Mouse (Mus musculus) thymus, postnatal 10 days (tissue): Measurements from ENCODE around the gene Gm3512.
"Not testable (repeated sequence)": the region's sequence is repeated elsewhere in the genome, so short reads cannot be mapped to it uniquely, and the experiment has no call there.

Source experiments
- DNase-seq, 2 experiments: peaks; one replicate each; pipeline ENCODE4 v3.0.0; 2021; ENCODE audit warnings: low spot score in 2 of 2

Gene Gm3512

DNA sequence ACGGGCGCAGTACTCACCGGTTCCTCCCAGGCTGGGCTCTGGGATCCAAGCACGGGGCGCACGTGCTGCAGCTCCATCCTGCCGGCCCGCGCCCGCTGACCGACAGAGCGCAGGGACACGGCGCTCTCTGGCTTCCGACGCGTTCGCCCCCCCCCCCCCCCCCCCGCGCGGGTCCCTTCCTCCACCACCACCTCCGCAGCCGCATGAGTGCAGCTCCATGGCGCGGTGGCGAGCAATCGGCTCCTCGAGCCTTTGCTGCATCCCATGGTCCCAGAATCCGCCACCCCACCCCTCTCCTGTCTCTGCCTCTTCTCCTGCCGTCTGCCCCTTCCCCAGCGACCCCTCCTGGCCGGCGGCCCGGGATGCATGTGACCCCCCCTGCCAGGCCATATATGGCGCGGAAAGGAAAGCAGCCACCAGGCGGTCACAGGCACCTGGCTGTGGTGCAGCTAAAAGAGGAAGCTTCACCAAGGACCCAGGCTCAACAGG, at the start of gene Gm3512:
Gm3512 (minus strand) TSS at position 51 of the 489 bp plus-strand sequence.
- peak in 1 of 2 experiments; percentile 3 for DNase-seq

DNA sequence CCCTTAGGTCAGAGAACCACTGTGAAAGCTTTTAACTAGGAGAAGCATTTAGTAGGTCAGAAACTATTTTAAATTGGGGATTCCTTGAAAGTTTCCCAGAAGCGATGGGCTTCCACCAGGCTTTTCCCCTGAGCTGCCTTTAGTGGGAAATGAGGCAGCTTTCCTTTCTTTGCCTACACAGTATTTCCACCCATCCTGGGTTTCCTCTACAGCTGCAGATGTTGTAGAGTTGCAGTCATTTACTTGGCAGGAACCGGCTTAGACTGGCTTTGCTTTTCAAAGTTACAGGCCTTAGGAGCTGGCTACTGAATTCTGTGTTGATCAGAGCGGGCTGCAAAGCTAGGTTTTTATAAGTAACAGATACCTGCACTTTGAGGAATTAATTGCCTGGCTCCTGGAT, 25.7 kb upstream of the Gm3512 start:
- DNase-seq, result peak in 1 of 2 experiments; percentile 2

DNA sequence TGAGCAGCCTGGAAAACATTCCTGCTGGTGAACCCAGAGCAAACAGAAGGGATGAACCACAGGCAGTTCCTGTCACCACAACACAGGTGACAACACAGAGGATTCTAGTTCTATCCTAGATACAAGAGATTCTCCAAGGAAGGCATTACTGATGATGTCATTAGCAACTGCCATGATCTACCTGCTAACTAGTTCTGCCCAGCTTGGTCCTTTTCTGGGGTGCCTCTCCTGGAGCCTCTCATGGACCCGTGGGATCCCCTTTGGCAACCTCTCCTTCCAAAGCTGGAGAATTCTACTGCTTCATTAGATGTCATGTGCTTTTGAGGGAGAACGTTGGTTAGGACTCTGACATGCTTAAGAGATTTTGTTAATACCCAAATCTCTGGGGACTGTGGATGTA, 20.1 kb upstream of the Gm3512 start, which contains the start of gene Gm16434:
Gm16434 (minus strand) TSS at position 101 of the 400 bp plus-strand sequence.
- not testable (repeated sequence) for DNase-seq

DNA sequence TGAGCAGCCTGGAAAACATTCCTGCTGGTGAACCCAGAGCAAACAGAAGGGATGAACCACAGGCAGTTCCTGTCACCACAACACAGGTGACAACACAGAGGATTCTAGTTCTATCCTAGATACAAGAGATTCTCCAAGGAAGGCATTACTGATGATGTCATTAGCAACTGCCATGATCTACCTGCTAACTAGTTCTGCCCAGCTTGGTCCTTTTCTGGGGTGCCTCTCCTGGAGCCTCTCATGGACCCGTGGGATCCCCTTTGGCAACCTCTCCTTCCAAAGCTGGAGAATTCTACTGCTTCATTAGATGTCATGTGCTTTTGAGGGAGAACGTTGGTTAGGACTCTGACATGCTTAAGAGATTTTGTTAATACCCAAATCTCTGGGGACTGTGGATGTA, 49.0 kb downstream of the Gm3512 start, which contains the start of gene Gm6676:
Gm6676 (minus strand) TSS at position 101 of the 400 bp plus-strand sequence.
- not testable (repeated sequence) for DNase-seq

DNA sequence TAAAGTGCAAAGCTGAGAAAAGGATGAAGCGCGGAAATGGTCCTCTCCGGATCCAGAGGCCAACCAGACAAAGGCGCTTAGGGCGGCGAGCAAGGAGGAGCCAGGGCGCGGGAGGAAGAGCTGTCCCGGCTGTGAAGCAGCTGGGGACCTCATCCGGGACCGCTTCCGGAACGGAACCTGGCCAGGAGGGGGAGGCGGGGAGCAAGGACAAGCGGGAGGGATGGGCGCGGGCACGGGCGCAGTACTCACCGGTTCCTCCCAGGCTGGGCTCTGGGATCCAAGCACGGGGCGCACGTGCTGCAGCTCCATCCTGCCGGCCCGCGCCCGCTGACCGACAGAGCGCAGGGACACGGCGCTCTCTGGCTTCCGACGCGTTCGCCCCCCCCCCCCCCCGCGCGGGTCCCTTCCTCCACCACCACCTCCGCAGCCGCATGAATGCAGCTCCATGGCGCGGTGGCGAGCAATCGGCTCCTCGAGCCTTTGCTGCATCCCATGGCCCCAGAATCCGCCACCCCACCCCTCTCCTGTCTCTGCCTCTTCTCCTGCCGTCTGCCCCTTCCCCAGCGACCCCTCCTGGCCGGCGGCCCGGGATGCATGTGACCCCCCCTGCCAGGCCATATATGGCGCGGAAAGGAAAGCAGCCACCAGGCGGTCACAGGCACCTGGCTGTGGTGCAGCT, 69.1 kb downstream of the Gm3512 start:
- DNase-seq, result peak; percentile 2
